Mouse (Mus musculus) adrenal gland, postnatal 10 days (tissue): ENCODE measurements at regions not wholly inside any gene's neighbourhood (a gene's known extent, or its start where the extent isn't known, plus 50 kb on each side); places are given as distances from the start of the nearest gene placed in this dataset.

ENCODE experiments used
- DNase-seq: peaks from one replicate; pipeline ENCODE4 v3.0.0; 2021; ENCODE audit warnings: mixed read lengths

DNA sequence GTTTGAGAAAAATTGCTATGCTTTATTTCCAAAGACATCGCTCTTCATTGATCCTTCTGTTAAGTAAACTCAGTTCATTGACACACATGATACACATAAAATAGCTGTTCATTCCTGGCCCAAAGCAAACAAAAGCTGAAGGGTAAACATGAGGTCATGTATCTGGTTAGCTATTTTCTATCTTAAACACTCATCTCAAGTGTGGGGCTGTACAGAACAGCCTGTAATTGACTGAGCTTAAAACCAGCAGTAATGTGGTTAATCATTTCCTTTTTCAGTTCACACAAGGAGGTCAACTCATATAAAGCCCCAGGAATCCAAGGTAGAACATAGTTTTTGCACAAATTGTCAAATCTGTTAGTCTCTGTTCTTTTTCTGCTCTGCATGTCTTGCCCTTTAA is 94.5 kb downstream of the Cldn17 start:
- no peak for DNase-seq

- no peak for DNase-seq
Observed at GRCm38 (mm10) chr16:88408144-88408543, 98.6 kb downstream of the Cldn17 start.

DNA sequence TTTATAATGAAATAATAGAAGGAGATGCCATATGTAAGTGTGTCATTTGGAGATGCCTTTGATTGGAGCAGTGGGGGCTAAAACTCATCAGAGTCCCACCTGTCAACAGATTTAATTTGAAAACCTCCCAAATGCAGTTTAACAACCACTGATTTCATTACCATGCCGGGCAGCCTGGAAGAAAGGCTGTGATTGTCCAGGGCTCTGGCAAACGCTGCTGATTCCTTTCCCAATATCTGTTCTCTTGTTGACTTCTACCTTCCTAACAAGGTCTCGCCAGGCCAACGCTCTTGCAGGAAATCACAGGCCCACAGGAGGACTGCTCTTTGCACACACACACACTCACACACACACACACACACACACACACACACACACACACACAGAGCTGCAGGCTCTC is 102.4 kb downstream of the Cldn17 start:
- peak; percentile 1 for DNase-seq

DNA sequence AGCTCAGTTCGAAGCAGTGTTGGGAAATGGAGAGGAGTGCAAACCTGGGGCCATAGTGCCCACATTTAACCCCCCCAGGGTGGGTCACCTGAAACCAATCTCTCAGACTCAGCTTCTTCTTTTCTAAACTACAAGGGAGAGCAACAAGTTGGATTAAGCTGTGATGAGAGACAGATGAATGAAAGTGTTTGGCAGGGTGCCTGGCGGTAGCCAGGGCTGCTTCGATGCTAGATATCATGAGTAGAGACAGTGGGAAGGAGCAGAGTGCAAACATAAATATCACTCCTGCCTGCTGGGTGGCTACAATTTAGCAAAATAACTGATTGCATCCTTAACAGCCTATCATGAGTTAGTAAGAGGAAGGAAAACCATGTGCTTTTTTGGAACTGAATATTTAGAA is 106.9 kb downstream of the Cldn17 start:
- peak; percentile 3 for DNase-seq

DNA sequence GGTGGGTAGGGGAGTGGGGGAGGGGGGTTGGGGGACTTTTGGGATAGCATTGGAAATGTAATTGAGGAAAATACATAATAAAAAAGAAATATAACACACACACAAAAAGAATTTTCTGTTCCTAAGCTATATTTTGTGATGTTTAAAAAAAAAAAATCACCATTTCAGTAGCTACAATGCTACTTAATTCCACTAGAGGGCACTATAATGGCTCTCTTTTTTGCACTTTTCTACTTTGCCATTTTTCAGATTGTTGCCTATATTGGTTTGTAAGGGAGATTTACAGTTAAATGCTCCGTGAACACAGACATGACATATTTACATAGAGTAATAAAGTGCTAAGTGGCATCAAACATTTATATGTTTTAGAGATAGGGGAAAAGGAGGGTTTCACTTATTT is 102.7 kb upstream of the Grik1 start:
- DNase-seq, result no peak

GRCm38 (mm10) chr16:88381605-88382279 is 91.7 kb upstream of the Grik1 start:
- DNase-seq, result no peak

DNA sequence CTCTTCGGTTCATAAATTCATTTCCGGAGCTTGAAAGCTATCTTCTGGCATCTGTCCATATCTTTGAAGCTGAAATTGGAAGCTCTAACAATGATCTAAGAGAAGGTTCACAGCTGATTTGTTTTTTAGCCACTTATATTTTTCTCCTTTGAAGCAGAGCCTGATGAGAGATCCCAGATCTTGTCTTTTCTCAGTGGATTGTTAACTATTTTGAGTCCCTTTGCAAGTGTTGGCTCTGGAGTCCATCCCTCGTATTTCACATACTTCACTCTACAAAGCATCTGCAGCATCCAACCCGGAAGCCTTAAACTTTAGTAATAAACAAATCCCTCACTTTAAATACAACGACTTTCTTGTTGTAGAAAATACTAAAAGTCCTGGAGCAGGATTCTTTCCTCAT is 85.6 kb upstream of the Grik1 start:
- DNase-seq, result no peak

- DNase-seq, result no peak
Observed at GRCm38 (mm10) chr16:88374612-88375011, 84.5 kb upstream of the Grik1 start.

- DNase-seq, result peak; percentile 59
Observed at GRCm38 (mm10) chr16:88372034-88372433, 82.0 kb upstream of the Grik1 start.

- no peak for DNase-seq
Observed at GRCm38 (mm10) chr16:88368146-88368545, 78.1 kb upstream of the Grik1 start.

GRCm38 (mm10) chr16:88367162-88367561 is 77.1 kb upstream of the Grik1 start:
- no peak for DNase-seq

- DNase-seq, result no peak
Observed at GRCm38 (mm10) chr16:88360081-88360480, 70.0 kb upstream of the Grik1 start.
